Mouse (Mus musculus): Measurements from ENCODE around the gene Ccdc9.

GRCm38 (mm10) chr7:16329146-16329545 lies 42.6 kb upstream of the Ccdc9 start:
- TF ChIP-seq POLR2A (IDR thresholded peaks at IDR 0.05; ENCODE audit: borderline replicate concordance, low read depth, low read length) (no peak), CTCF (IDR thresholded peaks at IDR 0.05; ENCODE audit: low read depth, low read length) (no peak)
